Mouse (Mus musculus): ENCODE data around the gene Atp2b4. TPM values are rescaled to one million over a fixed set of nuclear protein-coding genes. Genes with fewer than 3 reads are reported as not detected.

Gene Atp2b4
- total RNA-seq, 4 experiments from 2014 or later, result 85.7 to 102 (median 91.8) TPM

GRCm38 (mm10) chr1:133660466-133661202 is 140.2 kb downstream of the Atp2b4 start, which contains the start of gene Zbed6:
Zbed6 (minus strand) TSS chr1:133660885.
- DNase-seq (ENCODE audit: low spot score in 2 of 2), result peak; percentile 48 to 53

- no peak for DNase-seq (ENCODE audit: low spot score in 2 of 2)
Measured at GRCm38 (mm10) chr1:133658878-133659277, 142.0 kb downstream of the Atp2b4 start.

DNA sequence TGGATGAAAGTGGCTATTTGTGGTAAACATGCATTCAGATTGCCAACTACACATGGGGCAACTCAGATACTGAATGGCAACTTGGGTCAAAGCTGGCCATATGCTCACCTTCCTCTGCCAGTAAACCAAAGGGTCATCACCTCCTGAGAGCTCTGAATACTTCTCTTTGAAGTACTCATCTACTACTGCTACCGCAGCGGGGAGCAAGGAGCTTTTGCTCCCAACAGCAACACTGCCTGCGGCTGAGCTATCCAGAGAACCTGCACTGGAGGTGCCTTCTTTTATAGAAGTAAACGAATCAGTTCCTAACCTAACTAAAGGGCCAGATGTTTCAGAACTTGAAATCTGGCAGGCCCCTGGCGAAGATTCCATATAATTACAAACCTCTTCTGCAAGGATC is 144.0 kb downstream of the Atp2b4 start:
- DNase-seq (ENCODE audit: low spot score in 2 of 2), result no peak

DNA sequence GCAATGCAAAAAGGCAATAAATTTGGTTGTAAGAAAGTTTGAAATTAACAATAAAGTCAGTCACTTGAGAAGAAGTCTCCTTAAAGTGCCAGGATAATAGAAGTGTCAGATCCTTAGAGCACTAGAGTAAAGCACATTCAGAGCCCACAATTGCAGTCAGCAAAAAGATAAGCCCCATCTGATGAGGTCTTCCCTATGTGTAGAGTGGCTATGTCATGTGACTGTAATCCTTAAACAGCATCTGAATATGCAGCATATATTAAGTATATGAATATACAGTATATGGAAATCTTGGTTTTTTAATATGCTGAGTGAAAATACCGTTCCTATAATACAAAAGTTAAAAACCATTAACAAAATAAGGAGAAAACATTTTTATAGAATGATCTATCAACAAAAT is 147.8 kb downstream of the Atp2b4 start:
- no peak for DNase-seq (ENCODE audit: low spot score in 2 of 2)

- DNase-seq (ENCODE audit: low spot score in 2 of 2), result no peak
Measured at GRCm38 (mm10) chr1:133650288-133651055, 150.4 kb downstream of the Atp2b4 start.

Small RNA genes lying within 50 kb of the gene (microRNA-seq; reads per million reads assigned to microRNA genes)
- gene Mir6903, result 0 to 0.64 reads per million in 2 experiments

Other genes starting within 250 kb of the Atp2b4 start
- 10 to 100 TPM; 52.8 to 74.8 (median 64.8) TPM for gene Snrpe, start 190.8 kb downstream of the Atp2b4 start, total RNA-seq (2022)
- gene Zbed6, start 140.2 kb downstream of the Atp2b4 start, total RNA-seq (2022), result 10 to 100 TPM in 1 of 4 experiments, 1 to 10 TPM in 3; 6.4 to 10.8 (median 8.5) TPM
- gene Gm38394, start 139.7 kb downstream of the Atp2b4 start, total RNA-seq (2022), result 10 to 100 TPM; 21.9 to 34.1 (median 30.1) TPM
- not detected for gene Lax1, start 110.9 kb downstream of the Atp2b4 start, total RNA-seq (2022)
- under 1 TPM; 0.21 to 0.67 (median 0.53) TPM for gene Optc, start 107.0 kb upstream of the Atp2b4 start, total RNA-seq (2022)
- 10 to 100 TPM; 18.3 to 22.9 (median 20.2) TPM for gene Prelp, start 120.4 kb upstream of the Atp2b4 start, total RNA-seq (2022)
- gene Fmod, start 236.2 kb upstream of the Atp2b4 start, total RNA-seq (2022), result 10 to 100 TPM in 3 of 4 experiments, 1 to 10 TPM in 1; 8.4 to 11.4 (median 10.1) TPM

All from layer of hippocampus, adult 8-10 months (tissue).